Mouse (Mus musculus) cortical plate, adult 2 months (tissue): ENCODE results near the gene Psmb3.

ENCODE experiments used
- CTCF ChIP-seq: fragments of 200-500 bp; IDR thresholded peaks from 2 replicates; pipeline ENCODE4 v1.5.1; 2011; ENCODE audit warnings: mild to moderate bottlenecking, control low read depth, low read length; ENCODE audit not compliant: insufficient read depth; ENCODE audit errors: extremely low read depth
- POLR2A ChIP-seq: fragments of 200-500 bp; IDR thresholded peaks from 2 replicates; pipeline ENCODE4 v1.6.1; 2011; ENCODE audit warnings: mild to moderate bottlenecking, low read length, control low read depth; ENCODE audit not compliant: insufficient read depth; ENCODE audit errors: extremely low read depth

- no peak for TF ChIP-seq CTCF
- TF ChIP-seq POLR2A = no peak
Observed at GRCm38 (mm10) chr11:97673148-97673547, 30.1 kb upstream of the Psmb3 start.
